ENCODE assay signal across 21 mouse cellular contexts in genomic region chr1:175646952-175647351, GRCm38 (mm10). TPM values are rescaled to one million over a fixed set of nuclear protein-coding genes. Genes with fewer than 3 reads are reported as not detected.
DNase-seq lines count a peak whose midpoint lies in the region; ATAC-seq and TF ChIP-seq lines count a peak whose summit lies in the region.
"Had no signal": no experiment of that assay in that cellular context is flagged by ENCODE, and none has a peak within 500 bp of the region (broad histone marks: within the 10 kb centered on the region; RNA-seq: fewer than 3 reads in every experiment).

No protein-coding gene starts in this region.

- TF ChIP-seq EP300 in liver, postnatal 0 days (IDR thresholded peaks at IDR 0.05; ENCODE audit: low read depth): peak; percentile 67

- no peak overlapping the region for H3K27ac ChIP-seq in kidney, embryonic 15.5 days
- H3K27ac ChIP-seq in kidney, adult 2 months (ENCODE audit: insufficient read depth, low read depth, low read length): peak overlapping the region; percentile 80
- H3K27ac ChIP-seq in liver, postnatal 0 days (ENCODE audit: low read depth): peak overlapping the region; percentile 64
- no peak overlapping the region for H3K27ac ChIP-seq in forebrain, embryonic 15.5 days (replicated peaks)
- H3K27ac ChIP-seq: embryonic facial prominence, embryonic 13.5 days; hindbrain, embryonic 15.5 days; midbrain, embryonic 15.5 days had no signal

- no peak overlapping the region for H3K4me3 ChIP-seq in kidney, embryonic 15.5 days (replicated peaks)
- no peak overlapping the region for H3K4me3 ChIP-seq in kidney, adult 2 months (ENCODE audit: insufficient read depth, low read depth, low read length)
- no peak overlapping the region for H3K4me3 ChIP-seq in liver, postnatal 0 days (ENCODE audit: low read depth, low read length)
- H3K4me3 ChIP-seq in forebrain, embryonic 15.5 days: no peak overlapping the region
- H3K4me3 ChIP-seq: embryonic facial prominence, embryonic 13.5 days; heart, embryonic 12.5 days; hindbrain, embryonic 15.5 days; midbrain, embryonic 15.5 days had no signal

- H3K4me2 ChIP-seq in kidney, embryonic 15.5 days: no peak overlapping the region
- peak overlapping the region; percentile 4; the same call in 1 of the 2 replicates for H3K4me2 ChIP-seq in liver, postnatal 0 days (ENCODE audit: low read depth, low read length)
- H3K4me2 ChIP-seq in forebrain, embryonic 15.5 days (replicated peaks): no peak overlapping the region
- H3K4me2 ChIP-seq: embryonic facial prominence, embryonic 13.5 days; heart, embryonic 12.5 days; hindbrain, embryonic 15.5 days; midbrain, embryonic 15.5 days had no signal

- no peak overlapping the region for H3K9ac ChIP-seq in kidney, embryonic 15.5 days
- no peak overlapping the region for H3K9ac ChIP-seq in liver, postnatal 0 days (replicated peaks)
- no peak overlapping the region for H3K9ac ChIP-seq in forebrain, embryonic 15.5 days (replicated peaks)
- H3K9ac ChIP-seq: embryonic facial prominence, embryonic 13.5 days; forebrain, postnatal 0 days; heart, embryonic 12.5 days; hindbrain, embryonic 15.5 days; midbrain, embryonic 15.5 days had no signal

- no peaks in the 10 kb centered on the region for H3K36me3 ChIP-seq in kidney, embryonic 15.5 days
- H3K36me3 ChIP-seq in kidney, adult 2 months (ENCODE audit: control insufficient read depth, insufficient read depth, low read length): peaks cover 2% of the 10 kb centered on the region; the same call in 1 of the 2 replicates
- H3K36me3 ChIP-seq in liver, postnatal 0 days (replicated peaks; ENCODE audit: insufficient read depth, low read length): 0 out of 2 replicates have a peak, but pooled peaks cover 2% of the 10 kb centered on the region
- H3K36me3 ChIP-seq in forebrain, embryonic 15.5 days: no peaks in the 10 kb centered on the region
- H3K36me3 ChIP-seq: embryonic facial prominence, embryonic 13.5 days; heart, embryonic 12.5 days; hindbrain, embryonic 15.5 days; midbrain, embryonic 15.5 days had no signal

- H3K4me1 ChIP-seq in kidney, embryonic 15.5 days: no peaks in the 10 kb centered on the region
- H3K4me1 ChIP-seq in kidney, adult 2 months (ENCODE audit: control insufficient read depth, insufficient read depth, low read length): peaks cover 4% of the 10 kb centered on the region; the same call in 1 of the 2 replicates
- H3K4me1 ChIP-seq in liver, postnatal 0 days (ENCODE audit: insufficient read depth): peaks cover 7% of the 10 kb centered on the region; the same call in 1 of the 2 replicates
- H3K4me1 ChIP-seq in forebrain, embryonic 15.5 days: no peaks in the 10 kb centered on the region
- H3K4me1 ChIP-seq: heart, embryonic 12.5 days; hindbrain, embryonic 15.5 days; midbrain, embryonic 15.5 days had no signal

- DNase-seq in kidney, adult 11 months: peak; percentile 78
- DNase-seq in kidney, adult 2 months: peak; percentile 89
- DNase-seq in kidney, postnatal 36 days: peak; percentile 71 to 86
- DNase-seq in liver, postnatal 0 days: peak; percentile 58
- no peak for DNase-seq in cerebellum, adult 11-12 months
- DNase-seq in embryo, embryonic 10 days (ENCODE audit: low spot score): no peak
- DNase-seq: adrenal gland, postnatal 10 days; cerebellum, adult 11 months; forebrain, postnatal 0 days; gastrocnemius, postnatal 14 days; lung, adult 18-20 months; retina, postnatal 1 day; right cerebral cortex, postnatal 4 days; thymus, adult 2 months had no signal

- no peak for TF ChIP-seq POLR2A in kidney, adult 2 months (IDR thresholded peaks at IDR 0.05; ENCODE audit: low read depth, low read length)

- no peaks in the 10 kb centered on the region for H3K27me3 ChIP-seq in kidney, embryonic 15.5 days
- no peaks in the 10 kb centered on the region for H3K27me3 ChIP-seq in kidney, adult 2 months (replicated peaks; ENCODE audit: control insufficient read depth, insufficient read depth, low read length)
- no peaks in the 10 kb centered on the region for H3K27me3 ChIP-seq in liver, postnatal 0 days (ENCODE audit: insufficient read depth, low read length)
- no peaks in the 10 kb centered on the region for H3K27me3 ChIP-seq in forebrain, embryonic 15.5 days
- H3K27me3 ChIP-seq: embryonic facial prominence, embryonic 13.5 days; heart, embryonic 12.5 days; hindbrain, embryonic 15.5 days; midbrain, embryonic 15.5 days had no signal

- H3K9me3 ChIP-seq in kidney, embryonic 15.5 days (replicated peaks): no peaks in the 10 kb centered on the region
- no peaks in the 10 kb centered on the region for H3K9me3 ChIP-seq in liver, postnatal 0 days (ENCODE audit: low read length)
- H3K9me3 ChIP-seq in forebrain, embryonic 15.5 days: no peaks in the 10 kb centered on the region
- H3K9me3 ChIP-seq: embryonic facial prominence, embryonic 13.5 days; heart, embryonic 12.5 days; hindbrain, embryonic 15.5 days; midbrain, embryonic 15.5 days had no signal

- no peak; the same call in 1 of the 2 replicates for ATAC-seq in kidney, embryonic 15.5 days (replicated peaks; ENCODE audit: low FRiP score)
- peak; percentile 94 for ATAC-seq in liver, postnatal 0 days
- no peak for ATAC-seq in forebrain, embryonic 15.5 days (replicated peaks)
- ATAC-seq: forebrain, postnatal 0 days; midbrain, embryonic 15.5 days had no signal

- WGBS in kidney, embryonic 15.5 days: 42% methylated on average over 9 of the region's 9 CpGs
- 21% methylated on average over 9 of the region's 9 CpGs for WGBS in kidney, adult 2 months
- WGBS in liver, postnatal 0 days (ENCODE audit: insufficient replicate concordance): 19% methylated on average over 9 of the region's 9 CpGs
- WGBS in forebrain, embryonic 15.5 days: 85% methylated on average over 9 of the region's 9 CpGs

- TF ChIP-seq CTCF in kidney, adult 2 months (conservative IDR thresholded peaks at IDR 0.05; ENCODE audit: insufficient read depth, insufficient read length, low read depth, low read length): no peak
- no peak for TF ChIP-seq CTCF in liver, postnatal 0 days (IDR thresholded peaks at IDR 0.05; ENCODE audit: low read depth)

RNA-seq across cellular contexts. Expression of gene Fh1, which starts 21.5 kb away (rescaled TPM):
- 127 and 133 TPM in 2 replicates for polyA plus RNA-seq in kidney, embryonic 15.5 days (2015; fragmentation: Nextera tagmentation; extraction: Ambion mirVana)
- 117 and 181 TPM in 2 replicates for polyA plus RNA-seq in kidney, adult 2 months (2012; rRNA removed)
- polyA plus RNA-seq in liver, postnatal 0 days (2015; fragmentation: Nextera tagmentation; extraction: Ambion mirVana): 93.3 and 103 TPM in 2 replicates
- polyA plus RNA-seq in forebrain, embryonic 15.5 days (2015; fragmentation: Nextera tagmentation; extraction: Ambion mirVana): 67.6 and 71.0 TPM in 2 replicates

RNA-seq across cellular contexts. Expression of gene Kmo, which starts 26.8 kb away (rescaled TPM):
- polyA plus RNA-seq in kidney, embryonic 15.5 days (2015; fragmentation: Nextera tagmentation; extraction: Ambion mirVana): 0.25 and 0.37 TPM in 2 replicates
- polyA plus RNA-seq in kidney, adult 2 months (2012; rRNA removed): 42.4 and 49.6 TPM in 2 replicates
- 26.5 and 28.5 TPM in 2 replicates for polyA plus RNA-seq in liver, postnatal 0 days (2015; fragmentation: Nextera tagmentation; extraction: Ambion mirVana)
- not detected in 2 replicates for polyA plus RNA-seq in forebrain, embryonic 15.5 days (2015; fragmentation: Nextera tagmentation; extraction: Ambion mirVana)
- polyA plus RNA-seq: forebrain, postnatal 0 days; hindbrain, embryonic 15.5 days had no signal

RNA-seq across cellular contexts. Expression of gene Opn3, which starts 45.6 kb away (rescaled TPM):
- polyA plus RNA-seq in kidney, embryonic 15.5 days (2015; fragmentation: Nextera tagmentation; extraction: Ambion mirVana): 8.1 and 9.6 TPM in 2 replicates
- 2.1 and 2.2 TPM in 2 replicates for polyA plus RNA-seq in kidney, adult 2 months (2012; rRNA removed)
- 1.3 and 1.6 TPM in 2 replicates for polyA plus RNA-seq in liver, postnatal 0 days (2015; fragmentation: Nextera tagmentation; extraction: Ambion mirVana)
- polyA plus RNA-seq in forebrain, embryonic 15.5 days (2015; fragmentation: Nextera tagmentation; extraction: Ambion mirVana): 3.8 and 4.3 TPM in 2 replicates

RNA-seq across cellular contexts. Expression of gene Chml, which starts 45.7 kb away (rescaled TPM):
- polyA plus RNA-seq in kidney, embryonic 15.5 days (2015; fragmentation: Nextera tagmentation; extraction: Ambion mirVana): 3.0 and 3.4 TPM in 2 replicates
- polyA plus RNA-seq in kidney, adult 2 months (2012; rRNA removed): 2.1 and 5.4 TPM in 2 replicates
- polyA plus RNA-seq in liver, postnatal 0 days (2015; fragmentation: Nextera tagmentation; extraction: Ambion mirVana): 0.52 and 0.66 TPM in 2 replicates
- polyA plus RNA-seq in forebrain, embryonic 15.5 days (2015; fragmentation: Nextera tagmentation; extraction: Ambion mirVana): 2.0 and 2.4 TPM in 2 replicates

RNA-seq across cellular contexts. Expression of gene Wdr64, which starts 51.4 kb away (rescaled TPM):
- 0.08 and 0.10 TPM in 2 replicates for polyA plus RNA-seq in kidney, embryonic 15.5 days (2015; fragmentation: Nextera tagmentation; extraction: Ambion mirVana)
- 0.03 TPM in 2 replicates for polyA plus RNA-seq in kidney, adult 2 months (2012; rRNA removed)
- not detected in 2 replicates for polyA plus RNA-seq in liver, postnatal 0 days (2015; fragmentation: Nextera tagmentation; extraction: Ambion mirVana)
- polyA plus RNA-seq in forebrain, embryonic 15.5 days (2015; fragmentation: Nextera tagmentation; extraction: Ambion mirVana): not detected in 2 replicates
- polyA plus RNA-seq: embryonic facial prominence, embryonic 13.5 days; forebrain, postnatal 0 days; heart, embryonic 12.5 days; hindbrain, embryonic 15.5 days; midbrain, embryonic 15.5 days; thymus, adult 2 months; urinary bladder, adult 2 months had no signal

Comparison
In these comparisons a context has a peak if more than half of its experiments do, and no peak if none do; other contexts are left out.
1. H3K27ac ChIP-seq: peak in kidney, adult 2 months (single experiment) and liver, postnatal 0 days (single experiment); none in kidney, embryonic 15.5 days (single experiment) and forebrain, embryonic 15.5 days (single experiment).
2. RNA of gene Kmo, which starts 26.8 kb away (polyA plus RNA-seq): 42.4 to 49.6 TPM in kidney, adult 2 months and 26.5 to 28.5 TPM in liver, postnatal 0 days; 0.25 to 0.37 TPM in kidney, embryonic 15.5 days and not detected in forebrain, embryonic 15.5 days; every median in the first group is over 10 times any median in the second.
3. DNase-seq: peak in kidney, adult 11 months (single experiment), kidney, adult 2 months (single experiment), kidney, postnatal 36 days (2 of 2) and liver, postnatal 0 days (single experiment); none in cerebellum, adult 11-12 months (single experiment) and embryo, embryonic 10 days (single experiment).